Mouse (Mus musculus): ENCODE measurements around the gene Gltp. TPM values are rescaled to one million over a fixed set of nuclear protein-coding genes. Genes with fewer than 3 reads are reported as not detected.
A peak's percentile ranks its signal among the peaks of the same experiment; 100 is the strongest.

Gltp gene
- total RNA-seq (2021), result 10 to 100 TPM; 20.5 to 23.2 TPM

DNA sequence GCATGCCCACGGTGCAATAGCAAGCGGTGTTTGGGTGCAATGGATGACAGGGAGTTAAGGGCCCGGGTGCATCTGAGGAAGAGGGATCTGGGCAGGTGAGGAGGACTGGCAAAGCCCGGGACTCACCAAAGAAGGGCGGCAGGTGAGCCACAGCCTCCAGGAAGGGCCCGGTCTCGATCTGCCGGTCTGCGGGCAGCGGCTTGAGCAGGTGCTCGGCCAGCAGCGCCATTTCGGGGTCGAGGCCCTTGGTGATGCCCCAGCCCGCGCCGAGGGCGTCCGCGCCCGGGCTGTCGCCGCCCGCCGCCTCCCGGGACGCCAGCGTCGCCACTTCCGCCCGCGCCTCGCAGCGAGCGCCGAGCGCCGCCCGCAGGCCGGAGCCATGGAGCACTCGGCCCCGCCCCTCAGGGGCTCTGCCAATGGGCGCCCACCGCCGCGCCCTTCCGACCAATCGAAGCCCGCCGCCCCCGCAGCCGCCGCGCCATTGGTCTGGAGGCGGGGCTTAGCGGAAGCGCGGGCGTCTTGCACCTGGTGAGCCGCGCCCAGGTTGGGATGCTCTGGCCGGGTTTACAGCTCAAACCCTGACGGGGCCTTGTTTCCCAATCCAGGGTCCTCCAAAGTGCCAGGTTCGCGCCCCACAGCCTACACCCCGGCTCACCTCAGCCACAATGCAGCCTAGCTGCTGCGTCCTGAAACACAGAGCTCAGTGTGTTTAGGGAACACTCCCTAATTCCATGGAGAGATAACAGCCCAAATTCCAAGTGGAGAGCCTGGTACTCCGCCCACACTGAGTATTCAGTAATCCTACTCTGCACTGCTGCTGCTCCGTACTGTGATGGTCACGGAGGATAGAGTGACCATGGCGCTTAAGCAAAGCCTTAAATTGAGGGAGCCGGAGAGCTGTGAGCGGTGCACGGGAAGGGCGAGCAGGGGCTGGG, at the start of gene Gltp:
TSS of gene Gltp (minus strand) at position 352 of the 935 bp plus-strand sequence.
- intact Hi-C loops (cut with DNase I), result loop anchor here (5.0 kb wide), 1 partner anchor 54 kb away; no protein-coding TSS in a partner anchor
- peak; percentile 86 to 97 for DNase-seq (ENCODE audit: extremely low spot score in 1 of 2, low spot score in 2 of 2)

DNA sequence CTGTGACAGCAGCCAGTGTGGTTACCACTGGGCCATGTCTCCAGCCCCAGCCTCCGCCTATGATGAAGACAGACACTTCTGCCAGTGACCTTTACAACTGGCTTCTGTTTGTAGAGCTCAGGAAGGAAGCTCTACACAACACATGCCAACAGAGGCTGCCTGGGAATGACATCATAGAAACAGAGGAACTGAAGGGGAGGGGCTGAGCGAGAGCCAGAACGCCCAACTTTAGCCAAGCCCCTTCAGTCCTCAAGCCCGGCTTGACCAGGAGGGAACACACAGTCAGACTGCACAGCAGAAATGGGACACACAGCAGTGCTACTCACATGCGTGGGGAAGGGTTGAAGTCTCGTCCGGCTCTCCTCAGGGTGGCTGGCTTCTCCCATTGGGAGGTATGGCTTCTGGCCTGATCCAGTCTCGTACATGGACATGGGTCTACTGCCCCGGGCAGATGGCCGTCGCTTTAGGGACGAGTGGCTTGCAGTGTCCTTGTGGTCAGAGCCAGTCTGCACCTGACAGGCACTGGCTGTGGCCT, 48.0 kb upstream of the Gltp start:
- DNase-seq (ENCODE audit: extremely low spot score in 1 of 2, low spot score in 2 of 2), result peak in 1 of 2 experiments; percentile 66
- intact Hi-C loops (cut with DNase I), result no loop called here

DNA sequence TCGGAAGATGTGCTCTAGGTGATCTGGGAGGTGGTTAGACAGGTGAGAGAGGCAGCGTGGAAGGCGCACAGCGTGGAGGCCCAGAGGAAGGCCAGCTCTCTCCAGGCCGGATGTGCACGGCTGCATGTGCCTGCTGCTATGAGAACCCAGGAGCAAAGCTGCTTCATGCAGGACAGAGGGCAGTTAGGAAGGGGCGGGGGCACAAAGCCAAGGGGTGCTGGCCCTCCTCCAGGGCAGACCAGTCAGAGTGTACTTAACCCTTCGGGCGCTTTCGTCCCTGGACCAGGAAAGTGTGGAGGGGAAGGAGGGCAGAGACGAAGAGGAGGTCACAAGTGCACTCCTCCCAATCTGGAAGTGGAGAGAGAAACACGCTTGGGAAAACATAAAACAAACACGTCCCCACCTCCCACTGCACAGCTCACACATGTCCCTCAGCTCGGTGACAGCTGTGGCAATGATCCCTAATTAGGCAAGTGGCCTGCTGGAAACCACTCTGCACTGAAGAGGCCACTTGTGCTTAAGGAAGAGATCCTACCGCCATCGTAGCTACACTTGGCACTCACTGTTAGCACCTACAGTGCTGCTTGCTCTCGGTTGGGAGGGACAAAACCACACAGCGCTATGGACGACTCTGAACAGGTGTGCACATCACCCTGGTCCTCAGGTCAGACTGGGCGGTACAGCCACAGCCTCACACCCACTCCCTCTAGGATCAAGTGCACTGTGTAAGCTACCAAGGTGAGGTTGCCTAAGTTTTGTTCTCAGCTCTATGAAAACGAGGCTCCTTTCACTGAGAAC, 46.5 kb upstream of the Gltp start:
- intact Hi-C loops (cut with DNase I), result no loop called here
- no peak for DNase-seq (ENCODE audit: extremely low spot score in 1 of 2, low spot score in 2 of 2)

DNA sequence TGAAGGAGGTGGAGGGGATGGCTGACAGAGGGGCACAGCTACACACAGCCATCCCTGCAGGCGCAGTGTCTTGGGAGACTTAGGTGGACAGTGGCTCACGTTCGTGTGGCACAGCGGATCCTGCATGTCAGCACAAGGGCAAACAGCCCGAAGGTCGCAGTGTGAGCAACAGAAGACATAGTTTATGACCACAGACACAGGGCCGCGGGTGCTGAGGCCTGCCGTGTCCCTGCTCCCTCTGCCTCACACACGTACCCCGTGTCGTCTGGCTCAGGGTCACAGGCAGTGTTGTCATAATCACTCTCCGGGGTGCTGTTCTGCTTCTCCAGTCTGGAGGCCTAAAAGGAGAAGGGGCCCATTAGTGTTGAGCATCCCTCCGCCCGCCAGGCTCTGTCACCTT, 42.8 kb upstream of the Gltp start:
- intact Hi-C loops (cut with DNase I), result no loop called here

DNA sequence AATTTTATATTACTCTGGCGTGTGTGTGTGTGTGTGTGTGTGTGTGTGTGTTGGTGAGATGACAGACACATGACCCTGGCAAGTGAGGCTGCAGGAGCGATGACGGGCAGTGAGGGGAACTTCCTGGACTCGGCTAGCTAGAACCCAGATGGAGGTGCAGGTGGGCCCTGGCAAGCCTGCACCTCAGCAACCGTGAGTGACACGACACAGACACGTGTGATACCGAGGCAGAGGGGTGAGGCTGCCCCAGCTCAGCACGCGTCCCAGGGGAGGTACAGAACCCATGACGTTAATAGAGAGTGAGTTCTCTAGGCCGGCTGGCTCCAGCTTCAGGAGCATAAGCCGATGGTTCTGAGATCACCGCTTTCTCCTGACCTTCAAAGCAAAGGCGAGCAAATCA, 41.2 kb upstream of the Gltp start:
- intact Hi-C loops (cut with DNase I), result no loop called here
- DNase-seq (ENCODE audit: extremely low spot score in 1 of 2, low spot score in 2 of 2), result no peak

More for the DNA sequence above, 42.8 kb upstream of the Gltp start:
- DNase-seq (ENCODE audit: extremely low spot score in 1 of 2, low spot score in 2 of 2), result no peak

DNA sequence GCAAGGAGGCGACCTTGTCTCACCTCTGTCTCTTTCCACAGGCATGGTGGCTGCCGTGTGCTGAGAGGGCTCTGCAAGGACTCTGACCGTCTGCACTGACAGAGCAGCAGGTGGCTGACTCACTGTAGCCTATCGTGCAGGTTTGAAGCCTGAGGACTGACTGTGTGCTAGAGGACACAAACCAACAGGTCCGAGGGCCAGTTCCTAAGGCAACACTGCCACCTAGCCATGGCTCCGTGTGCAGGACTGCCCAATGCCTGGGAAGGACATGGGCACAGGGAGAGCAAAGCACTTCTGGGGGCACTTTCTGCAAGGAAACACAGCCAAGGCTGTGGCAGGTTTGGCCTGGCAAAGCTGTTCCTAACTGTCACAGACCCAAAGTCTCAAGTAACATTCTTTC, 40.7 kb upstream of the Gltp start:
- intact Hi-C loops (cut with DNase I), result no loop called here
- no peak for DNase-seq (ENCODE audit: extremely low spot score in 1 of 2, low spot score in 2 of 2)

DNA sequence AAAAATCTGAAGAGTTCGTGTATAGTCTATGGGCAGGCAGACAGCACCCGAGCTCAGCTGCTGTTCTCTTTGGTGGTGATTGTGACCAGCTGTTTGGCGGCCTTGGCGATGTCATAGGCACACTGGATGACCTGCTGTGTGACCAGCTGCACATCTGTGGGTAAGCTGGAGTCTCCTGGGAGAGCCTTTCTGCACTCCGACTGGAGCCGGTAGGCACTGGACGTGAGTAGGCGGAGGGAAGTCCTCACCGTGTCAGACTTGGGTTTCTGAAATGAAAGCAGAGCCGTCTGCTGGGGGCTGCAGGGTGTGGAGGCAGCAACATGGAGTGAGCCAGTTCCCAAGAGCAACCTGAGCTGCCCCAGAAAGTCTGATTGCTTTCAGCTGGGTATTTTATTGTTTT, 39.3 kb upstream of the Gltp start:
- intact Hi-C loops (cut with DNase I), result no loop called here

DNA sequence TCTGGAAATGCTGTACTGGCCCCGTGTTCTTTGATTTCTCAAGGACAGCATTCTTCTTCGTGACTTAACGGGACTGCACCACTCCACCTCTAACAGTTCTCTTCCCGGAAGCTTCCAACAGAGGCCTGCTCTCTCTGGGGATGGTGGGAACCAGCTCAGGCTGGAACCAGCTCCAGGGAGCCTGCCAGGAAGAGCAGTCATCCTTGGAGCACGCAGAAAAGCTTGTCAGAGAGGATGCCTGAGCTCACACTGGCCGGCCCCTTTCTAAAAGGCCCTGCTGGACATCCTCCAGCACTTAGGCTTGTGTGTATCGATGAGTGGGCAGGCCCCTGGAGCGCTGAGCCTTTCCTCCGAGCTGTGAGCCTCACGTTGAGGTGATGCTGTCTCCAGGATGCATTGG, 37.4 kb upstream of the Gltp start:
- intact Hi-C loops (cut with DNase I), result no loop called here
- no peak for DNase-seq (ENCODE audit: extremely low spot score in 1 of 2, low spot score in 2 of 2)

More for the DNA sequence above, 39.3 kb upstream of the Gltp start:
- DNase-seq (ENCODE audit: extremely low spot score in 1 of 2, low spot score in 2 of 2), result no peak

DNA sequence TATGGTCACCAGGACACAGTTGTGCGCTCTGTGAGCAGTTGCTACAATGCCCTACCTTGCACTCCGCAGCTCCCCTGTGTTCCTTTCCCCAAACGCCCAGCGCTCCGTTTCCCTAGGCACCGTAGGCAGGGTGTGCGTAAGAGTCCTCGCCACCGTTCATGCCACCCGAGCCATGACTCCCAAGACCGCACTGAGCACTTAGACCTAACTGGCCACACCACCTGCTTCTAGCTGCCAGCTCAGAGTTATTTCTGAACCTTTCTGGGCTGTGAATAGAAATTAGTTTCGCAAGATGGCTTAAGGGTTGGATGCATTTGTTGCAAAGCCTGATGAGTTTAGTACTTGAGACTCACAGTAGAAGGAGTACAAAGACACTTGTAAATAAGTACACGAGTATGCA, 32.1 kb upstream of the Gltp start:
- DNase-seq (ENCODE audit: extremely low spot score in 1 of 2, low spot score in 2 of 2), result no peak
- intact Hi-C loops (cut with DNase I), result no loop called here

DNA sequence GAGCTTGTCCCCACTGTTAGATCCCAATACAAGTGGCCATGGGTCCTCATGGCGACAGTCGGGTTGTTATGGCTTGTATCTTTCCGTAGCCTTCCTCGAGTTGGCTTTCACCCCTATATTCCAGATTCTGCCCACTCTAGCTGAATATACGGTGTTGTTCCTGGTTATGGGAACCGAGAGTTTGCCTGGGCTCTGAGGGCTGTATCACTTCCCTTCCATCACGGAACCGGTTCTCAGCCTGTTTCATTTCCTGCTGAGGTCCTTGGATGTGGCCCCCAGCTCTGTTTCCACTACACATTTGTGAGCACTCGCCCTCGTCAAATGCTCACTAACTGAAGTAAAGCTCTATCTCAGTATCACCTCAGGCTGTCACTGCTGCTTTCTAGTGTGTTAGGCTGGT, 31.2 kb upstream of the Gltp start:
- intact Hi-C loops (cut with DNase I), result no loop called here
- DNase-seq (ENCODE audit: extremely low spot score in 1 of 2, low spot score in 2 of 2), result no peak

DNA sequence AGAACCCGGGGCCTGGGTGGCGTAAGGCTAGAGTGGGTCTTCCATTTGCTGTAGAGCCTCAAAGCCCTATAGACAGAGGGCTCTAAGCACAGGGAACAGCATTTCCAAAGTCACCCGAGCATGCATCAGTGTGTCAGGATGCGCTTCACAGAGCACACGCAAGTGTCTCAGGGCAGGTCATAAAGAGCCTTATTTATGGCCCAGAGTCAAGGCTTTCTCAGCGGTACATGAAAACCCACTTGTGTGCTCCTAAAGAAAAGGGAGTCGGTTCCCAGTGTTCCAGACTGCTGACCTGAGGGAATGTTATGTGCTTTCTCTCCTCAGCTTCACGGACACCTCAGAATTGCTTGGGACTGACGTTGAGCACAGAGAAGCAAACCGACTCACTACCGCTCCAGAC, 30.0 kb upstream of the Gltp start:
- intact Hi-C loops (cut with DNase I), result no loop called here
- DNase-seq (ENCODE audit: extremely low spot score in 1 of 2, low spot score in 2 of 2), result no peak

DNA sequence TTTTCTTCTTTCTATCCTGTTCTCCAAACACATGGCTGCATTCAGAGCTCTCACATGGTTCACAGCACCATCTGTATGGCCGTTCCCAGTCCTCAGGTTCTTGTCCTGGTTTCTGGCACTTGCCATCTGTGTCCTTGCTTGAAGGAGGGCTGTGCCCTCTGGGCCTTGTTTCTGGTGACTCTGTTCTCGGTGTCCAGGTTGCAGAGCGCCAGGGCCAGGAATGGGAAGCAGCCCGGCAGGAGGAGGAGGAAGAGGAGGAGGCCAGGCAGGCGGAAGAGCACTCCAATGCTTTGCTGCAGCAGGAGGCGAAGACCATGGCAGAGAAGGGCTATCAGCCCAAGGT, 29.1 kb upstream of the Gltp start:
- intact Hi-C loops (cut with DNase I), result no loop called here
- DNase-seq (ENCODE audit: extremely low spot score in 1 of 2, low spot score in 2 of 2), result no peak

DNA sequence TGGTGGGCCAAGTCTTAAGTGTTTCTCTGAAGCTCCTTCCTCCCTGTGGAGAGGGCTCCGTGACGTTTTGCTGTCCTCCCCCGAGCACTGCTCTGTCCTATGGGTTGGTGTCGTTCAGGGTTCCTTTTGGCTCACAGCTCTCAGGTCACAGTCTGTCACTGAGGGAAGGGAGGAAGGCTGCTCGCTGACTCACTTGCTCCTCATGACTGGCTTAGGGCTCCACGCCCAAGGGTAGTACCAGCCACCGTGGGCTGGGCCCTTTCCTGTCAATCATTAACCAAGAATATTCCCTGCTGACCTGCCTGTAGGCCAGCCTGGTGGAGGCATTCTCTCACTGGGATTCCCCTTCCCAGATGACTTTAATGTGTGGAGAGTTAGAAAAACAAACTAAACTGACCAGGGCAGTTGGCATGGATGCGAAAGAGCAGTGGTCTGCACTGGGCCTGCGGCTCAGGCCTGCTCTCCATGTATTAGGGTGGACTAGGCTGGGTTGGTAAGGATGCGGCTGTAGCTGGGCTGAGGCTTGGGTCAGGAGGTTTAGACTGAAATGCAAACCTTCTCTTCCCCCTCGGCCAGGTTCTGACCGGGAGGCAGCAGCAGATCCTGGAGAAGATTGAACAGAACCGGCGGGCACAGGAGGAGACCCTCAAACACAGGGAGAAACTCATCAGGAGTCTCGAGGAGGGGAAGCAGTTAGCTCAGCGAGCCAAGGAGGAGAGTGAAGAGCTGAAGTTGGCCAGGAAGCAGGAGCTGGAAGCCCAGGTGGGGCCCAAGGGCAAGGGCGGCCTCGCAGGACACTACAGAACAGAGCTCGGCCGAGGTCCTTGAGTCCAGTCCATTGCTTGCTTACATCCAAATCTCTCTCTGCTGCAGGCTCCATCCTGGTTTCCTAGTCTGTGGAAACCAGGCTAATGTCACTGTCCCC, 28.5 kb upstream of the Gltp start:
- no peak for DNase-seq (ENCODE audit: extremely low spot score in 1 of 2, low spot score in 2 of 2)
- intact Hi-C loops (cut with DNase I), result no loop called here

DNA sequence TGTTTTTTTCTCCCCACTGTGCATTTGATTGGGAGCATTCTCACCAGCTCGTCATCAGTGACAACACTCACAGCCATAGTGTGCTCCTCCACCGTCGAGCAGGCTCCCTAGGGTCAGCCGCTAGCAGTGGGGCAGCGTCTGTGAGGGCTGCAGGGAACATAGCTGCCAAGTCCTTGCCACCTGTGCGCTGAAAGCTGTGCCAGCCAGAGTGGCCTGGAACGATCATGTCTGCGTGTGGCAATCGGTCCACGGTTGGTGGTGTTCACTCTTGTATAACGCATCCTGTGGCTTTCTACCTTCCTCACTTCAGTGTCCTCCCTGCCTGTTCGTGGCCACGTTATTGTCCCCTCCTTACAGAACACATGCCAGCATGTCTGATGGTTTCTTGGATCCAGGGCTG, 27.7 kb upstream of the Gltp start:
- intact Hi-C loops (cut with DNase I), result no loop called here
- no peak for DNase-seq (ENCODE audit: extremely low spot score in 1 of 2, low spot score in 2 of 2)

DNA sequence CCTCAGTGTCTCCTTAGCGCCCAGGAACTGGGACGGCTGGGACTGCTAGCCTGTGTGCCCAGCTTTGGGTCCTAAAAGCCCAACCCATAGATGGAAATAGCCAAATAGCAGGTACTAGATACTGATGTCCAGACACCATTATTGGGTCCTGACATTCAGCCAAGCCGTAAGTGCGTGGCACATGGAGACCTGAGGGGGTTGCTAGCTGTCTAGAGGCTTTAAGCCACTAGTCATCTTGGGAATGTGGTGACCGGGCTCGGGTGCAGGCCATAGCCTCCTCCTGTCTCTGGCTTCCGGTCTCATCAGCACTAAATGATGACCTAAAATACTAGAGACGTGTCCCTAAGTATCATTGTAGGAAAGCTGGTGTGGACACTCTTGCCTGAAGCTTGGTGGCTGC, 27.2 kb upstream of the Gltp start:
- no peak for DNase-seq (ENCODE audit: extremely low spot score in 1 of 2, low spot score in 2 of 2)
- intact Hi-C loops (cut with DNase I), result no loop called here

DNA sequence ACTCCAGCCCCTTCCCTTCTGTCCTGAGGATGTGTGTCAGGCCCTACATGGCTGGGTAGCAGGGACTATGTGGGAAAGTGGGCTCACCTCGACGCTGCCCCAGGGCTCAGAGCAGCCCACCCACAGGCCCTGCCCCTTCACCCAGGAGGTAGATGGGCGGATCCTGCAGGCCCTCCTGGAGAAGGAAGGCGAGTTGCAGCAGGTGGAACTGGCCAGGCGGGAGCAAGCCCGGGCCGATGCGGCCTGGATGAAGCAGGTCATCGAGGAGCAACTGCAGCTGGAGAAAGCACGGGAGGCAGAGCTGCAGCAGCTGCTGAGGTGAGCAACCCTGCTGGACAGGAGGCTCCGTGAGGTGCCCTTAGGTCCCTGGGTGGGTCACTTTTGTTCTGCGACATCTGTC, 26.5 kb upstream of the Gltp start:
- DNase-seq (ENCODE audit: extremely low spot score in 1 of 2, low spot score in 2 of 2), result no peak
- intact Hi-C loops (cut with DNase I), result no loop called here

DNA sequence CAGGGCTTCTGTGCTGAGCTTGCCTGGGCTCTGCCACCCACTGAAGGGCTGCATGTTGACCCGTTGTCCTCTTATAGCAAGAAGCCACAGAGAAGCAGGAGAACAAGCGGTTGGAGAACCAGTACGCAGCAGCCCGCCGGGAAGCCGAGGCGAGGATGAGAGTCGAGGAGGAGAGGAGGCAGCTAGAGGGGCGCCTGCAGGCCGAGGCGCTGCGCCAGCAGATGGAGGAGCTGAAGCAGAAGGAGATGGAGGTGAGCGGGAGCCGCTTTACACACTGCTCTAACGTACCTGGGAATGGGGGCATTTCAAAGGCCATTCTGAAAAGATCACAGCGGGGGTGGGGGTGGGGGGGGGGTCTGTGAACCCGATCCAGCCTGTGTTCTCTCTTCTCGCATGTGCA, 23.8 kb upstream of the Gltp start:
- intact Hi-C loops (cut with DNase I), result no loop called here
- no peak for DNase-seq (ENCODE audit: extremely low spot score in 1 of 2, low spot score in 2 of 2)

DNA sequence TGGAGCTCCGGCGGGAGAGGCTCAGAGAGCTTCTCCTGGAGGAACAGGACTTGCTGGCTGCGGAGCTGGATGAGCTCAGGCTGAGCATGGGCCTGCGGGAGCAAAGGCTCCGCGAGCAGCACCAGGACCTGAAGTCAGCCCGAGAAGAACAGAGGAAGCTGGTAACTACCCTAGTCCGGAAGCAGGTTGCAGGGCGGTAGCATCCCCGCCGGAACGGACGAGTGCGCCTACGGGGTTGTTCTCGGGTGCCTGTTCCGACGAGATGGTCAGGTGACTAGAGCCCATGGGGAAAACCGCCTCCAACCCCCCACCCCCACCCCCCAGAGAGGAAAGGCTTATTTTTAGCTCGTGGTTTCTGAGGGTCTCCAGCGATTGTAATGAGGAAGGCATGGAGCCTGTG, 18.6 kb upstream of the Gltp start:
- DNase-seq (ENCODE audit: extremely low spot score in 1 of 2, low spot score in 2 of 2), result no peak
- intact Hi-C loops (cut with DNase I), result no loop called here

DNA sequence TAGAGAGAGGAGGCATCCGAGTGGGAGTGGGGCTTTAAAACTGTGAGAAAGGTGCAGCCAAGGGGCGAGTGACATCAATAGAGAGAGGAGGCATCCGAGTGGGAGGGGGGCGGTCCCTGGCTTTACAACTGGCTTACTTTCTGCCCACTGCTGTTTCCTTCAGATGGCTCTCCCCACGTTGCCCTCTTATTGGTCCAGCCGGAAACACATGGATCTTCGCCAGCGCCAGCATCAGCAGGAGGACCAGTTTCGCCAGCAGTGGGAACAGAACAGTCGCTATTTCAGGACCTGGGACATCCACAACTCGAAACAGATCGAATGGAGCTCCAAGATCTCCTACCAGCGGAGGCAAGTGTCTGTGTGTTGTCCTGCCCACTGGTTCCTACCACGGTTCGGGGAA, 17.7 kb upstream of the Gltp start:
- no peak for DNase-seq (ENCODE audit: extremely low spot score in 1 of 2, low spot score in 2 of 2)
- intact Hi-C loops (cut with DNase I), result no loop called here

Measured in left cerebral cortex, postnatal 10 days (tissue).